Mouse (Mus musculus) fat pad, adult 2 months (tissue): ENCODE measurements around the gene Dhh.

Experiments
- DNase-seq: peaks from one replicate; pipeline ENCODE4 v3.0.0-alpha.2; 2011; ENCODE audit warnings: low read depth, low spot score; ENCODE audit errors: extremely low read depth

Gene Dhh

DNA sequence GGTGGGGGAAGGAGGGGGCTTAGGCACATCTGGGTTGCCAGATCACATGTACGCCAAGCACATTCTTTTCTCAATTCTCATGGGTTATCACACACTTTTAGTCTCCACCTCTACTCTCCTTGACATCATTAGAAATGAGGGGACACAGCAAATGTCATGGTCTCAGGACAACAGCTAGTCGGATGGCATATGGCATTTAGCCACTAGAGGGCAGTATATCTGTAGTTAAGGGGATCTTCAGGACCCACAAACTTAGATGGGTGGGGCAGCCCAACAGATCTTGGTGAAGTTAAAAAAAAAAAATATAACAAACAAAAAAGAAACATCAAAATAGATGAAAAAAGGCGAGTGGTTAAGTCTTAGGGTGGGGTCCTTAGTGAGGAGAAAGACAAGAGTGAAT, 21.0 kb downstream of the Dhh start:
- DNase-seq: no peak

DNA sequence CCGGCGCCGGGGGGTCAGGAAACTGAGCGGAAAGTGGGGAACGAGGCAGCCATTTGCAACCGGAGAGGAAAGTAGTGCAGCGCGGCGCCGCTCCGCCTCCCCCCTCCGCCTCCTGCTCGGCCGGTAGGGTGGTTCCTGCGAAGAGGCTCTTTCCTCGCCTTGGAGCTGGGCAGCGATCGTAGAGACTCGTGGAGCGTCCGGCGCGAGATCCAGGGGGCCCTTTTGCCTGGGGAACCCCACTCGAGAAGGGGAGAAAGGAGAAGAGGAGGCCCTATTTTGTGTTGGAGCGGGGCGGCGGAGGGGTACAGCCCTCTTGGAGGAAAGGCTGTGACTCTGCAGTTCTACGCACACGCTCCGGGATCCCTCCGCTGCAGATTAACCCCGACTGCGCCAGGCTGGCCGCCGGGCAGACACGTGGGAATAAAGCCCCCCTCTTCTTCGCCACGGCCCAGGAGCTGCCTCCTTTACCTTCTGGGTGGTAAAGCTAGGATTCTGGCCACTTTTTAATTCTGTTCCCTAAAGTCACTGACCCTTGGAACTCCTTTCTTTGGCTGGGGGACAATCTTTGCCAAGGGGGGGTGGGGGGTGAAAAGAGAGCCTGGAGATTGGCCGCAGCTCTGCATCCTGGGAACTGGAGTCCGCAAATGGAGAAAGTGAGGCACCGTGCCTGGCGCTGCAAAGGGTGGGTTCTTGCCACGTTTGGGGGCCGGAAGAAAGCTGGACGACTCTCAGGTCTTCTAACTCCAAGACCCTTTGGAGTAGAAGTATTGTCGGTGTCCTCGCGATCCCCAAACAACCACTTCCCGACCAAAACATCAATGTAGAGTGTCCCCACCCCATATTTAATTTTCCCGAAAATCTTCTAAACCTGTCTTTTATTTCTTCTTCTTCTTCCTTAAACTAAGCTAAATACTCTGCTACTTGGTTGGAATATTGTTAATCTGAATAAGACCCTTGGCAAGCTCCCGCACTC, 26.1 kb downstream of the Dhh start:
- DNase-seq: peak; percentile 54

DNA sequence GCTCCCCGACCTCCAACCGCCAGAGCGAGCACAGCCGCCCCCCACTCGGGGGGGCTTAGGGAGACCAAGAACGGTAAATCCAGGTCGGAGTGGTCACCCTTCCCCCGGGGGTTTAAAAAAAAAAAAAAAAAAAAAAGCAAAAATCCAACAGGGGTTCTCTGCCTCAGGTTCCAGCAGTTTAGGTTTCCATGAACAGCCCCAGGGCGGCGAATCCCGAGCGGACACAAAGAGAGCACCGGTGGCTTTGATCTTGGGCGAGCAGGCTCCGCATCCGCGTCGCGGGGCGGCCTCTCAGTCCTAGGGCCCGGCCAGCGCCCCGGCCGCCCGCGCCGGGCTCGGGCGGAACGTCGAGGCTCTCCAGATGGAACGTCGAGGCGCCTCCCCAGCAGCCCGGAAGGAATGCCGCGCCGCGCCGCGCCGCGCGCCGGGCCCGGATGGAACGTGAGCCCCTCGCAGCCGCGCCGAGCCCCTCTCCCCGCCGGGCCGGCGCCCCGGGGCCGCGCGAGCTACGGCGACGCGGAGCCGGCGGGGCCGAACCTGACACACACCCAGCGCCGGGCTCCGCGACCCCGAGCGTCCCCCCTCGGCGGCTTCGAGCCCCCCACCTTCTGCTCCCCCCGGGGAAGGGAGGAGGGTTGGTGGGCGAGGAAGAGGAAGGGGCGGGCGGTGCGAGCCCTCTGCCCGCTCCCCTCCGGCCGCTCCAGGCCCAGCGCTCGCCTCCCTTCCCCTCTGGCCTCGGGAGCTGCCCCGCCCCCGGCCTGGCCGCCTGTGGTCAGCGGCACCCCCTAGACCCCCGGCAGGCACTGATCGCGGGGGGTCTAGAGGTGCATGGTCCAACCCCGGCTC, 27.0 kb downstream of the Dhh start, which contains the start of gene Kmt2d:
Gene Kmt2d (minus strand): TSS at position 135 of the 846 bp plus-strand sequence.
- no peak for DNase-seq

DNA sequence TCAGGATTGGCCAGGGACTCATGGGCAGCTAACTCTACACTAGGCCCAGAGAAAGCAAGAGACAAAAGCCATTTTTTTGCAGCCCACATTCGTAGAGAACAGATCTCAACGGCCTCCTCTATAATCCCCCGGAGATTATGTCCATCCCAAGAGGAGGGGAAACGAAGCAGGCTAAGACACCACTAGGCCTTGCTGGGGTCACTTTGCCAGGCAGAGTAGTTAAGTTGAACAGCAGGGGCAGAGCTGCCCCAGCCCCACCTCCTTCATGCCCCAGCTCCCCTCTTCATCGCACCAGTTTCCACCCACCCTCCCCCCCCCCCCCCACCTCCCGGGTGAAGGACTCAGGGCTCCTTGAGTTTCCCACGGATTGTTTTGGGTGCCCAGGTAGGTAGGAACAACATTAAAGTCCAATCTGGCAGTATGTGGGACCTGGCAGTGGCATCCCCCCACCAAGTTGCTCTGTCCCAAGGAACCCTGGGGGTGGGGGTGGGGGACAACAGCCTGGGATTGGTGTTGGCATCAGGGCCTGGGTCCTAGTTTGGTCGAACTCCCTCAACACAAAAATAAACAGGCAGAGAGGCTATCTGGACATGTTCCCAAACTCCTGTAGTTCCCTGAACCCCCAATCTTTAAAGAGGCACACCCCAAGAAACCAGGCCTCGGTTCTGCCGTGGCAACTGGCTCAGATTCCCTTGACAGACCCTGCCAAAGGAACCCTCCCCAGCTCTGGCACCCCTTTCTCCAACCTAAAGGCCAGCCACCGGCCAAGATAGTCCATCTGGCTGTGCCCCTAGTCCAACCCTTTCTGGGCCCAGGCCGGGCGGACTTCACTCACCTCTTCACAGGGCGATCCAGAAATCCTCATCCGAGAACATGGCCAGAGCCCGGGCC, 27.9 kb downstream of the Dhh start:
- no peak for DNase-seq

DNA sequence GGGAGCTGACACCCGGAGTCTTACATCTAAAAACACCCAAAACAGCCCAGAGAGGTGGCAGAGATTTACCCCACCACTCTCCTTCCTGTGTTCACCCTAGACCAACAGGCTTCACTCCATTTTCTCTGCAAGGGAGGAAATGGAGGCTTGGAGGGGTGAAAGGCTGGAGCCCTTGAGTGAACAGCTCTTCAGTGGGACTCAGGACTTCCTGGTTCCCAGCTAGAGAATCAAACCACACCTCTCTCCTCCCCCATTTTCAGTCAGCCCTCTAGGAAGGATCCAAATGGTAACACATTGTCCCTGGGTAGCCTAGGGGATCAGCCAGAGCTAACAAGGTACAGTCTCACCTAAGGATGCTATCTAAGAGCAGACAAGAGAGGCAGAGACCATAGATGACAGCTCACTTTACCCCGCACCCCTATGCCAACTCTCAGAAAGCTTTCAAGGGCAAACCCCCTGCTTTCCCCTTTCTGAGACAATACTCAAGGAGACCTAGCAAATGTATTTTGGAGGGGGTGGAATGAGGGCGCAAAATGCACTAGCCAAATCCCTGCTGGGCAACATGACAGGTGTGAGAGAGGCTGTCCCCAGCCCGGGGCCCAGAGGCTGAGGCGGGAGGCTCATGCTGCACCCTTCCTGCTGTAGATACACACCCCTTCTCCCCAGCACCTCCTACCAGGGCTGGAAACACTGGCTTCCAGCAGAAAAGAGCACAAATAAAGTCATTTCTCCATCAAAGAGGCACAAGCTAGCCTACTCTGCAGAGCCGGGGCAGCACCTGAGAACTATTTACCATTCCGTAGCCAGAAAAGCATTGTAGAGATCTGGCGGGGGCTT, 28.8 kb downstream of the Dhh start:
- no peak for DNase-seq

DNA sequence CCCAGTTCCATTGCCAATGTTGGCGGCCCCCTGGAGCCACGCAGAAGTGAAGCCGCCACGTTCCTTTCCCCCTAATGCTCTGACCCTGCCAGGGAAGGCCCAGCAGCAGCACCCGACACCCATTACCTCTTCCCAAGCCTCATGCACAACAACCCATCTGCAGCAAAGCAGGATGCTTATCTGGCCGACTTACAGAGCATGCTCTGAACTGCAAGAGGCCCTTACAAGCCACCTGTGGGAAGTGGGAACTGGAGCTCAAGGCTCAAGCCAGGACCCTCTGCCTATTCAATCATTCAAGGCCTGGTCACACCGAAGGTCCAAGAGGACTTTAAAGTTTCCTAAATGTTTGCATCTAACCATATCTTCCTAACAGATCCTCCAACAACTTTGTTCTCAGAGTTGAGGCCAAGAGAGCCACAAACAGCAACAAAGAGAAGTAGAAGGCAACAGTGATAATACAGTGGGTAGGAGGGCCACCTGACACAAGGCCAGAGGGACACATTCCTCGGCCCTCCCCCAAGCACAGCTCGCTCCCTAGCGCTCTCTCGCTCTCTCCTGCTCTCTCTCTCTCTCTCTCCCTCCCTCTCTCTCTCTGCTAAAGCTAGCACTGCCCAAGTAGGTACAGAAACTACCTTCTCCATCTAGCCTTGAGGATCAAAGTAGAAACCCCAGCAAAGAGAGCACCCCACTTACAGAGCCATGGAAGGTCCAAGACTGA, 29.8 kb downstream of the Dhh start:
- DNase-seq: no peak

GRCm38 (mm10) chr15:98867321-98867720, 31.0 kb downstream of the Dhh start:
- DNase-seq: no peak

DNA sequence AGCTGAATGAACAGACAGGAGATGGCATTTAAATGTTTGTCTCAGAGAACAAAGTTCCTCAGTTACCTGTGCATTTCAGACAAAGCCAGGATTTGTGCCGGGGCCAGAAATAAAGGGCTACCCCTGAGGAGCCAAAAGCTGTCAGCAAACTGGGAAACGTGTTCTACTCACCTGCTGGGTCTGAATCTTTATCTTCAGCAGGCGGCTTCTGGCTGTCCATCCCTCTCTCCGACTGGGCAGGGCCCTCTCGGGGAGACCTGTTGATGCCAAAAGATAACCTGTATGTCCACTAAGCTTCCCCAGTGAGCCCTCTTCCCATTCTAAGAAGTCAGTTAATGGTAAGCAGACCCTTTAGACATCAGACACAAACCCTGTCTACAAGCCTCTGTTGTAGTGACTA, 31.8 kb downstream of the Dhh start:
- DNase-seq: no peak

DNA sequence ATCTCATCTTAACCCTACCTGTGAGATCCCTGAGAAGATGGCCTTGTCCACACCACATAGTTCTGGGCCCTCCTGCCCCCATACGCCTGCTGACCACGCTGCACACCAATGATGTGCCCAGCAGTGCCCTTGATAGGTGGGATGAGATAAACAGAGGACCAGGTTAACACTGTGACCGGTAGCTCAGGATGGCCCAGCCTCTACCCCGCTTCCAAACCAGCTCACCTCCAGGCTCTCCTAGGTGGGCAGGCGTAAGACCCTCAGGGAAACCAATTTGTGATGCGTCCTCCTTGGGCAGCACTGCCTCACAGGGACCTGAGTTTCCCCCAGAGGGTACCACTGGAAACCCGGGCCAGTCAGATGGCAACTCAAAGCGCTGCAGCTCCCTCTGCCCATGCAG, 32.6 kb downstream of the Dhh start:
- no peak for DNase-seq

GRCm38 (mm10) chr15:98864951-98865350, 33.4 kb downstream of the Dhh start:
- DNase-seq: no peak

DNA sequence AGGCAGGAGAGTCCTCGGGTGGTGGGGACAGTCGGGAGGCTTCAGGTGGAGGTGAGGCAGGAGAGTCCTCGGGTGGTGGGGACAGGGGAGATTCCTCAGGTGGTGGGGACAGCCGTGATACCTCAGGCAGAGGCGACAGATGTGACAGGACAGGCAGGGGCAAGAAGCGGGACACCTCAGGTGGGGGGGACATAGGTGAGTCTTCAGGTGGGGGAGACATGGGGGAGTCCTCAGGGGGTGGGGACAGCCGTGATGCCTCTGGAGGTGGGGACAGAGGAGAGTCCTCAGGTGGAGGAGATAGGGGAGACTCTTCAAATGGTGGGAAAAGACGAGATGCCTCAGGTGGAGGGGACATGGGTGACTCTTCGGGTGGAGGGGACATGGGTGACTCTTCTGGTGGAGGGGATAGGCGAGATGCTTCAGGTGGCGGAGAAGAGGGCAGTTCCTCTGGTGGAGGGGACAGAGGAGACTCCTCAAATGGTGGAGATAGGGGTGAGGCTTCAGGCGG, 34.8 kb downstream of the Dhh start:
- no peak for DNase-seq

DNA sequence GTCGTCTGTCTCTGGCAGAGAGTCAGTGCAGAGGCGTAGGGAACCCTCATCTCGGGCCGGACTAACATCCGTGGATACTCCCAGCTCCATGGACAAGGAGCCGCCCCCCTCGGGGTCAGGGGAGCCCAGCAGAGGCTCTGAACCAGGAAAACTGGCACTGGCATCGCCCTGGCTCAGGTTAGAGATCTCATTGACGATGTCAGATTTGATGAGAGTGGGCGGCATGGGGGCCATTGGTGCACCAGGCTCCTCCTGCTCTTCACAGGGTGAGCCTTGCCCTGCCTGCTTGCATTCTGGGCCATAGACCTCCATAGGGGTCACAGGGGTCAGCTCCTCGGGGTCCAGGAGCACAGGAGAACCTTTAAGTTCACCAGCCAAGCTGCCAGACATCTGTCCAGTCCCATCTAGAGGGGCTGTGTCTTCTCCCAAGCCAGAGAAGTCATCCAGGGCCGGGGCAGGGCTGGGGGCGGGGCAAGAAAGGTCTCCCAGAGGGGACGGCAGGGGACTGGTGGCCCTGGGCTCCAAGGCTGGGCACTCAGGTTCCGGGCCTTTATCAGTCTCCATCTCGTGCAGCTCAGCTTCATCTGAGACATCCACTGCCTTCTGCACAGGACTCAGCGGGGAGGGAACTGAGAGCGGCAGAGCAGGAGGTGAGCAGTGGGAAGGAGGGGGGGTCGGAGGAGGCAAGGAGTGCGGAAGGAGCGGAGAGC, 36.5 kb downstream of the Dhh start:
- DNase-seq: no peak

- DNase-seq: no peak
These were observed 37.4 kb downstream of the Dhh start for GRCm38 (mm10) chr15:98860921-98861320.

DNA sequence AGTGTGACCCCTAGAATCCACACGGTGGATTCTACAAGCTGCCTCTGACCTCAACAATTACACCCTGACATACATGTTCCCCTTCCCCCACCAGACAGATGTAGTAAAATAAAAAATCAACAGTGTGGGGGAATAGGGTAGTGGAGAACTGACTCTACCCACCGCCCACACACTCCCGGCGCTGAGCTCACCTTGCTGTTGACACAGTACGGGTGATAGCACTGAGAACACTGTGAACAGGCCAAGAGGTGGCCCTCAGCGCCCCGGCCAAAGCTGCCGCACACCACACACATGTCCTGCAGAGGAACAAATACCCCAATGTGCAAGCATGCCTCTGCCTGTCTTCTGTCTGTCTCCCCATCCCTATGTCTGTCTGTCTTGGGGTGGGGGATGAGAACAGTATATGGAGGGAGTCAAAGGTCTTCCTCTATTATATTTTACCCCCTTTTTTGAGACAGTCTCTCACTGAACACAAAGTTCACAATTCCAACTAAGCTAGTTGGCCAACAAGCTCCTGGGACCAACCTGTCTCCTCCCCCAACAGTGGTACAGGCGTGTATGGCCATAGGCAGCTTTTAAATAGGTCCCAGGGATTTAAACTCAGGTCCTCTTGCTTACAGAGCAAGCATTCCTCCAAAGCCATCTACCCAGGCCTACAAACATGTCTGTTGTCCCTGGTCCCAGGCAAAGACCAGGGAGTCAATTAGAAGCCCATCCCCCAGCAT, 38.9 kb downstream of the Dhh start:
- no peak for DNase-seq

- DNase-seq: no peak
These were observed 44.1 kb downstream of the Dhh start for GRCm38 (mm10) chr15:98854214-98854613.

GRCm38 (mm10) chr15:98853161-98853937, 45.0 kb downstream of the Dhh start:
- DNase-seq: no peak

GRCm38 (mm10) chr15:98852733-98853132, 45.6 kb downstream of the Dhh start:
- no peak for DNase-seq
